Mouse (Mus musculus) embryonic facial prominence, embryonic 10.5 days (tissue): ENCODE measurements around the gene Prrt1. TPM values are rescaled to one million over a fixed set of nuclear protein-coding genes. Genes with fewer than 3 reads are reported as not detected.

Experiments used
- DNase-seq: peaks from one replicate; pipeline ENCODE4 v3.0.0-alpha.2; 2017; ENCODE audit warnings: low spot score
- H3K27ac ChIP-seq: fragments of 300-500 bp; sonication (generic); replicated peaks from 2 replicates; pipeline ENCODE4 v1.5.1; 2016; ENCODE audit warnings: mild to moderate bottlenecking
- H3K27me3 ChIP-seq: fragments of 300-500 bp; sonication (generic); replicated peaks from 2 replicates; pipeline ENCODE4 v1.6.1; 2016; ENCODE audit warnings: low read depth, mild to moderate bottlenecking; ENCODE audit not compliant: poor library complexity, severe bottlenecking
- H3K36me3 ChIP-seq: fragments of 300-500 bp; sonication (generic); replicated peaks from 2 replicates; pipeline ENCODE4 v1.6.1; 2016; ENCODE audit warnings: mild to moderate bottlenecking, moderate library complexity
- H3K4me1 ChIP-seq: fragments of 300-500 bp; sonication (generic); 2 replicates; pipeline ENCODE4 v1.6.1; 2016
- H3K4me3 ChIP-seq: fragments of 300-500 bp; sonication (generic); 2 replicates; pipeline ENCODE4 v1.5.1; 2016; ENCODE audit warnings: mild to moderate bottlenecking, moderate library complexity
- H3K9me3 ChIP-seq: fragments of 300-500 bp; sonication (generic); 2 replicates; pipeline ENCODE4 v1.6.1; 2016; ENCODE audit warnings: mild to moderate bottlenecking
- WGBS: fragments of 180-500 bp; shearing (Covaris S2); methylation state at CpG from one replicate; pipeline ENCODE4 v1.1.7; 2016; 5-methylcytosine and 5-hydroxymethylcytosine counted together
- polyA plus RNA-seq: library from polyadenylated mRNA; unstranded; fragments of >200 nt; fragmentation: Nextera tagmentation; extraction: Ambion mirVana; gene quantifications from 2 replicates; pipeline ENCODE4 v1.2.1, GENCODE M21; 2016

Prrt1 gene
- polyA plus RNA-seq, 1 experiment from 2014 or later = 0.12 TPM

GRCm38 (mm10) chr17:34672246-34672792, 43.0 kb downstream of the Prrt1 start:
- DNase-seq = no peak
- H3K4me3 ChIP-seq = peak overlapping the region; percentile 53
- H3K27ac ChIP-seq = no peak overlapping the region
- H3K4me1 ChIP-seq = peaks cover 18% of the 10 kb centered on the region
- no peaks in the 10 kb centered on the region for H3K36me3 ChIP-seq
- no peaks in the 10 kb centered on the region for H3K9me3 ChIP-seq
- peaks cover 94% of the 10 kb centered on the region for H3K27me3 ChIP-seq
- WGBS = 34% methylated on average over 49 of the region's 49 CpGs

- peaks cover 18% of the 10 kb centered on the region for H3K4me1 ChIP-seq
- WGBS = 88% methylated on average over 7 of the region's 7 CpGs
- H3K27ac ChIP-seq = no peak overlapping the region
- no peak for DNase-seq
- H3K4me3 ChIP-seq = no peak overlapping the region
- H3K27me3 ChIP-seq = peaks cover 96% of the 10 kb centered on the region
- no peaks in the 10 kb centered on the region for H3K9me3 ChIP-seq
- no peaks in the 10 kb centered on the region for H3K36me3 ChIP-seq
These were observed 43.8 kb downstream of the Prrt1 start for GRCm38 (mm10) chr17:34673139-34673538.

DNA sequence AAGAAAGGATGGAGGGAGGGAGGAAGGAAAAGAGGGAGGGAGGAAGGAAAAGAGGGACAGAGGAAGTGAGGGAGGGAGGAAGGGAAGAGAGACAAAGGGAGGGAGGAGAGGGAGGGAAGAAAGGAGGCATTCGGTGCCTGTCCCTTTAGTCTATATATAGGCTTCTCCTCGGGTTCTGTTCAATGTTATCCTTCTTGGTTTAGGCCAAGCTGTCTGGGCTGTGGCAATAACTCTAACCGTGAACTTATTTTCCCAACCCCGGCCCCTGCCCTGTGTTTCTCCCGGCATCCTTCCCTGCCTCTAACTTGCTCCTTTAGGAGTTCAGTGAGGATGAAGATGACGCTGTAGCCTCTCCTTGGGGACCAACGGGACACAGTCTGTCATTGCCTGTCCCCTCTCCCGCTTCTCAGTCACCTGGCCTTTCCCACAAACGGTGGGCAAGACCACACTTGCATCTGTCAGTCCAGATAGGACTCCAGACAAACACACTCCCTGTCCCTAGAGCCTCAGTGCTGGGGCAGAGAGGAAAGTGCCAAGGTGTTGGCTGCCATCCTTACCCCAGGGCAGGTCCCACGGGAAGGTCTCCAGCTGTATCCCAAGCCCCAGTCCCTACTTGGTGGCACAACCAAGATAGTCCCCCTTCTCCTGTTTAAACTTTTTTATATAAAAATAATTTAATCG, 45.3 kb downstream of the Prrt1 start:
- 64% methylated on average over 11 of the region's 11 CpGs for WGBS
- DNase-seq = no peak
- H3K4me1 ChIP-seq = peaks cover 19% of the 10 kb centered on the region
- peaks cover 100% of the 10 kb centered on the region for H3K27me3 ChIP-seq
- H3K36me3 ChIP-seq = no peaks in the 10 kb centered on the region
- H3K9me3 ChIP-seq = no peaks in the 10 kb centered on the region
- H3K27ac ChIP-seq = no peak overlapping the region
- no peak overlapping the region for H3K4me3 ChIP-seq

- H3K27me3 ChIP-seq = peaks cover 100% of the 10 kb centered on the region
- no peaks in the 10 kb centered on the region for H3K9me3 ChIP-seq
- H3K4me3 ChIP-seq = no peak overlapping the region
- H3K36me3 ChIP-seq = no peaks in the 10 kb centered on the region
- DNase-seq = no peak
- no peak overlapping the region for H3K27ac ChIP-seq
- H3K4me1 ChIP-seq = peaks cover 25% of the 10 kb centered on the region
- WGBS = 78% methylated on average over 13 of the region's 13 CpGs
These were observed 46.1 kb downstream of the Prrt1 start for GRCm38 (mm10) chr17:34675205-34676092.

GRCm38 (mm10) chr17:34676093-34676460, 46.7 kb downstream of the Prrt1 start:
- WGBS = 83% methylated on average over 6 of the region's 6 CpGs
- Histone ChIP-seq H3K4me3 (no peak overlapping the region), H3K27me3 (peaks cover 100% of the 10 kb centered on the region), H3K4me1 (peaks cover 23% of the 10 kb centered on the region), H3K9me3 (no peaks in the 10 kb centered on the region), H3K27ac (no peak overlapping the region), H3K36me3 (no peaks in the 10 kb centered on the region)
- no peak for DNase-seq

- no peak for DNase-seq
- no peak overlapping the region for H3K27ac ChIP-seq
- WGBS = 81% methylated on average over 12 of the region's 12 CpGs
- H3K27me3 ChIP-seq = peaks cover 100% of the 10 kb centered on the region
- H3K36me3 ChIP-seq = no peaks in the 10 kb centered on the region
- no peaks in the 10 kb centered on the region for H3K9me3 ChIP-seq
- peaks cover 20% of the 10 kb centered on the region for H3K4me1 ChIP-seq
- no peak overlapping the region for H3K4me3 ChIP-seq
These were observed 47.3 kb downstream of the Prrt1 start for GRCm38 (mm10) chr17:34676671-34677070.

- Histone ChIP-seq H3K27me3 (peaks cover 75% of the 10 kb centered on the region), H3K4me3 (no peak overlapping the region), H3K9me3 (no peaks in the 10 kb centered on the region), H3K36me3 (no peaks in the 10 kb centered on the region), H3K27ac (no peak overlapping the region), H3K4me1 (peaks cover 20% of the 10 kb centered on the region)
- no peak for DNase-seq
- 85% methylated on average over 26 of the region's 26 CpGs for WGBS
These were observed 50.9 kb downstream of the Prrt1 start for GRCm38 (mm10) chr17:34680191-34680590.

DNA sequence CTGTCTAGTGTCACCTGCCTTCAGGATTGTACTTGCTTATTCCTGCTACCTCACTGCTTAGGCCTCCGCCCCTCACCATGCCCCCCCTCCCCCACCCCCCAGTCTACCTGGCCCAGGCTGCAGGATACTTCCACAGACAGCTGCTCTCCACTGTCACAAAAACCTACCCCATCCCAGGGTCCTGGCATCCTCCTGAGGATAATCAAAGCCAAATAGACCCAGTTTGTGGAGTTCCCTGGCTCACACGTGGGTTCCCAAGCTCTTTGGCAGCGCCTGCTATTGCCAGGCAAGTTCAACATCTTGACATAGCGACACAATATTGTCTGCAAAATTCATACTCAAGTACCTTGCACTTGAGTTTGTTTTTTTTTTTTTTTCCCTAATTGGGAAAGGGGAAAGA, 51.3 kb downstream of the Prrt1 start:
- H3K9me3 ChIP-seq = no peaks in the 10 kb centered on the region
- DNase-seq = no peak
- peaks cover 25% of the 10 kb centered on the region for H3K4me1 ChIP-seq
- no peak overlapping the region for H3K4me3 ChIP-seq
- peaks cover 71% of the 10 kb centered on the region for H3K27me3 ChIP-seq
- WGBS = 84% methylated on average over 4 of the region's 4 CpGs
- no peaks in the 10 kb centered on the region for H3K36me3 ChIP-seq
- H3K27ac ChIP-seq = no peak overlapping the region

GRCm38 (mm10) chr17:34681132-34681571, 51.8 kb downstream of the Prrt1 start:
- H3K36me3 ChIP-seq = no peaks in the 10 kb centered on the region
- no peak overlapping the region for H3K4me3 ChIP-seq
- peaks cover 65% of the 10 kb centered on the region for H3K27me3 ChIP-seq
- 81% methylated on average over 17 of the region's 17 CpGs for WGBS
- no peak for DNase-seq
- no peak overlapping the region for H3K27ac ChIP-seq
- H3K9me3 ChIP-seq = no peaks in the 10 kb centered on the region
- peaks cover 26% of the 10 kb centered on the region for H3K4me1 ChIP-seq

GRCm38 (mm10) chr17:34681881-34682536, 52.7 kb downstream of the Prrt1 start:
- Histone ChIP-seq H3K4me3 (no peak overlapping the region), H3K36me3 (no peaks in the 10 kb centered on the region), H3K27ac (no peak overlapping the region), H3K4me1 (peaks cover 26% of the 10 kb centered on the region), H3K9me3 (no peaks in the 10 kb centered on the region), H3K27me3 (peaks cover 57% of the 10 kb centered on the region)
- WGBS = 78% methylated on average over 11 of the region's 11 CpGs
- no peak for DNase-seq
